Mouse (Mus musculus) cerebellum, adult 2 months (tissue): ENCODE measurements around the gene Neurod6.

Experiments used
- CTCF ChIP-seq: fragments of 200-500 bp; IDR thresholded peaks from 2 replicates; pipeline ENCODE4 v1.5.1; 2011; ENCODE audit warnings: low read depth, mild to moderate bottlenecking, control low read depth, low read length, moderate library complexity, borderline replicate concordance; ENCODE audit not compliant: insufficient read depth
- POLR2A ChIP-seq: fragments of 200-500 bp; IDR thresholded peaks from 2 replicates; pipeline ENCODE4 v1.6.1; 2011; ENCODE audit warnings: low read length, control low read depth, borderline replicate concordance; ENCODE audit not compliant: insufficient read depth

DNA sequence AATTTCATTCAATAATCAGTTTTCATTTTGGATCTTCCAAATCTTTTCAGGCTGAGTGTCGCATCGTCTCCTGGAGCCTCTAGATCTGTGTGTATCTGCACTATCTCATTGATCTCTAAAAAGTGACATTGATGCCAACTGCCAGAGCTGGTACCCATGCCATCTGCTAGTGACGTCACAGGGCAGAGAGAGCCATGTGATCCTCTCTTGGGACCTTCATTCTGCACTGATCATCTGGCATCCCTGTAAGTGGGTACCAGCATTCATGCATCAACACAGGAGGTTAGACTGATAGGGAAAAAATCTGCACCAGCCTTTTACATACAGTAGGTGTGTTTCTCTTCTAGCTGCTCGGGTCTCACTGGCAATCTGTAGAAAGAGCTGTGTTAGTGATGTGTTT, at the start of gene Neurod6:
- TF ChIP-seq POLR2A (no peak), CTCF (no peak)
